Mouse (Mus musculus) thymus, adult 2 months (tissue): Measurements from ENCODE around the gene Crocc2. TPM values are rescaled to one million over a fixed set of nuclear protein-coding genes. Genes with fewer than 3 reads are reported as not detected.

Experiments used
- DNase-seq: peaks from one replicate; pipeline ENCODE4 v3.0.0; 2021
- H3K27ac ChIP-seq: fragments of 200-500 bp; 2 replicates; pipeline ENCODE4 v1.5.1; 2012; ENCODE audit warnings: low read length, control low read depth; ENCODE audit not compliant: control insufficient read depth, insufficient read depth
- H3K27me3 ChIP-seq: fragments of 200-500 bp; 2 replicates; pipeline ENCODE4 v1.6.1; 2012; ENCODE audit warnings: mild to moderate bottlenecking, low read length, moderate library complexity, mixed read lengths; ENCODE audit not compliant: control insufficient read depth, insufficient read depth
- H3K36me3 ChIP-seq: fragments of 200-500 bp; 2 replicates; pipeline ENCODE4 v1.6.1; 2012; ENCODE audit warnings: mild to moderate bottlenecking, low read length, moderate library complexity; ENCODE audit not compliant: control insufficient read depth, insufficient read depth
- H3K4me1 ChIP-seq: fragments of 200-500 bp; replicated peaks from 2 replicates; pipeline ENCODE4 v1.6.1; 2012; ENCODE audit warnings: low read length; ENCODE audit not compliant: control insufficient read depth, insufficient read depth
- H3K4me3 ChIP-seq: fragments of 200-500 bp; 2 replicates; pipeline ENCODE4 v1.5.1; 2012; ENCODE audit warnings: mild to moderate bottlenecking, low read length, control low read depth, moderate library complexity; ENCODE audit not compliant: control insufficient read depth, insufficient read depth
- CTCF ChIP-seq: fragments of 200-500 bp; IDR thresholded peaks from 2 replicates; pipeline ENCODE4 v1.5.1; 2012; ENCODE audit warnings: mild to moderate bottlenecking, control low read depth, low read length, moderate library complexity, borderline replicate concordance; ENCODE audit not compliant: control insufficient read depth, poor library complexity, insufficient read depth; ENCODE audit errors: extremely low read depth
- POLR2A ChIP-seq: fragments of 200-500 bp; IDR thresholded peaks from 2 replicates; pipeline ENCODE4 v1.6.1; 2012; ENCODE audit warnings: mild to moderate bottlenecking, low read length, control low read depth, moderate library complexity; ENCODE audit not compliant: control insufficient read depth, poor library complexity, insufficient read depth; ENCODE audit errors: extremely low read depth
- whole genome bisulfite sequencing: fragments of 180-500 bp; shearing (Covaris S2); methylation state at CpG from one replicate; pipeline ENCODE4 v1.1.7; 2018; 5-methylcytosine and 5-hydroxymethylcytosine counted together
- polyA plus RNA-seq: library from polyadenylated mRNA; depleted of rRNA; stranded (reverse); fragments of >200 nt; gene quantifications from 2 replicates; pipeline ENCODE4 v1.2.3, GENCODE M21; 2012; rRNA removed

Crocc2 gene
- polyA plus RNA-seq, 1 experiment = 0.34 TPM

DNA sequence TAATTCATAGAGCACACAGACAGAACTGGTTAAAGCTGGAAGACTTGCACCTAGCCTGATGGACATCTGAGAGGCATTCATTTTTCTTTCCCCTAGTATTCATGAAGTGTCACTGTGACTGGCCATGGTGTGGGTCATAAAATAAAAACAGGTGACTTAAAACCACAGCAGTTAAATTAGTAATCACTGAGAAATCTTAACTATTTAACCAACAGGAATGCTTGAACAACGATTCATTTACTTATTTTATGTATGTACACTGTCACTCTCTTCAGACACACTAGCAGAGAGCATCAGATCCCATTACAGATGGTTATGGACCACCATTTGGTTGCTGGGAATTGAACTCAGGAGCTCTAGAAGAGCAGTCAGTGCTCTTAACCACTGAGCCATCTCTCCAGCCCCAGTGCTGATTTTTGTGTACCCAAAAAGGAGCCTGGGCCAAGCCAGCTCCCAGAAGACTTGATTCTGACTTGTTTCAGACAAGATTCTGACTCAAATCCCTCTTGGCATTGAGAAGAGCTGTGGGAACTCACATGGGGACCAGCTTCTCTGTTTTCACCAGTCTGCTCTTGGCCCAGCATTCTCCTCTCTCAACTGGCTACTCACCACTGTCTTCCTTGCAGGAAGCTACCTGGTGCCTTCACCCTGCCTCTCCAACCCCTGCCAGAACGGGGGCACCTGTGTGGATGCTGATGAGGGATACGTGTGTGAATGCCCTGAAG lies 102.2 kb downstream of the Crocc2 start:
- 66% methylated on average over 3 of the region's 3 CpGs for WGBS
- H3K27me3 ChIP-seq = no peaks in the 10 kb centered on the region
- DNase-seq = no peak

DNA sequence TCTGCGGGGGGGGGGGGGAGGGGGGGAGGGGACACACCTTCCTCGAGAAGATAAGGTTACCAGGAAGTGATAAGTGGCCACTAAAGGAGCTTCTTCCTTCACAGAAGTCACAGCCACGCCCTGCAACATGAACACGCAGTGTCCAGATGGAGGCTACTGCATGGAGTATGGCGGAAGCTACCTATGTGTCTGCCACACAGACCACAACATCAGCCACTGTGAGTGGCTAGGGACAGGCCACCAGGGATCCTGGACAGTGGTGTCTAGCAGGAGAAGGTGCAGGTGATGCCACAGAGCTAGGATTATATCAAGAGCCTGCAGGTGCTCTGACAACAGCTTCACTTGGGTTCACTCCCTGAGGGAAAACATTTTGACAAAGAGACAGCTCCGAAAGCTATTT lies 103.2 kb downstream of the Crocc2 start:
- H3K36me3 ChIP-seq = no peaks in the 10 kb centered on the region
- 82% methylated on average over 6 of the region's 6 CpGs for WGBS
- DNase-seq = no peak

More for the DNA sequence above, 102.2 kb downstream of the Crocc2 start:
- Histone ChIP-seq H3K27ac (no peak overlapping the region), H3K4me1 (no peaks in the 10 kb centered on the region), H3K36me3 (no peaks in the 10 kb centered on the region), H3K4me3 (no peak overlapping the region)
- no peak for TF ChIP-seq CTCF
- no peak for TF ChIP-seq POLR2A

DNA sequence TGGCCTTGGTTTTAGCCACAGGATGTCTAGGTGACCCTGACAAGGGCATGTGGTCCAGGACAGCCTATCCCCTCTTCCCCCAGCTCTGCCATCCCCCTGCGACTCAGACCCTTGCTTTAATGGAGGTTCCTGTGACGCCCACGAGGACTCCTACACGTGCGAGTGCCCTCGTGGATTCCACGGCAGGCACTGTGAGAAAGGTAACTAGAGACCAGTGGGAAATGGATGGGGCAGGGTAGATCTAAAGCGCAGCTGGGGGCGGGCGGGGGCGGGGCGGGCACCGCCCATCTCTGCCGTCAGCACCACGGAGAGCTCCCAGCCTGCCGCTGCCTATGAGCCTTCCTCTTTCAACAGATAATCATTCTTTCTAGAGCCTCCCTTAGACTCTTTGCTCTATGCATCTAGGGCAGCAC lies 103.9 kb downstream of the Crocc2 start:
- WGBS = 6% methylated on average over 16 of the region's 16 CpGs

More for the DNA sequence above, 103.2 kb downstream of the Crocc2 start:
- no peak overlapping the region for H3K4me3 ChIP-seq
- H3K27me3 ChIP-seq = no peaks in the 10 kb centered on the region
- TF ChIP-seq POLR2A (no peak), CTCF (no peak)
- no peaks in the 10 kb centered on the region for H3K4me1 ChIP-seq
- H3K27ac ChIP-seq = no peak overlapping the region

DNA sequence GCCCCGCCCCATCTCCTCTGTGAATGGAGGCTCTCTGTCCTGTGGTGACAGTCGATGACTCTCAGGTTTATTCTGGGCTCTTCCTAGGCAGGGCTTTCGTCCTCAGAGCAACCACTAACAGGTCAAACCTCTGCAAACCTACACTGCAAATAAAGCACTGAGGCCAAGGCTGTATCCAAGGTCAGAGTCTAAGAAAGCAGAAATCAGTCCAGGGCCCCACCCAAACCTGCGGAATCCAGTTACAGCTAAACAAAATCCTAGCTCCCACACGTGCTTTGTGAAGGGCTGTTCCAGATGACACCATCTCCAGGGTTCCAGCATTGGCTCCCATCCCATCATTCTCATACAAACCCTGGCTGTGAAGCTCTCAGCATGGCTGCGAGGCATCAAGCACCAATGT lies 107.0 kb downstream of the Crocc2 start:
- Histone ChIP-seq H3K4me3 (no peak overlapping the region), H3K36me3 (no peaks in the 10 kb centered on the region), H3K4me1 (no peaks in the 10 kb centered on the region), H3K27ac (no peak overlapping the region), H3K27me3 (no peaks in the 10 kb centered on the region)
- no peak for DNase-seq
- TF ChIP-seq POLR2A (no peak), CTCF (no peak)
- WGBS = 77% methylated on average over 6 of the region's 6 CpGs

More for the DNA sequence above, 103.9 kb downstream of the Crocc2 start:
- DNase-seq = peak; percentile 45
- no peak overlapping the region for H3K27ac ChIP-seq
- no peaks in the 10 kb centered on the region for H3K27me3 ChIP-seq
- H3K4me3 ChIP-seq = no peak overlapping the region
- no peaks in the 10 kb centered on the region for H3K4me1 ChIP-seq
- TF ChIP-seq POLR2A (no peak), CTCF (no peak)
- H3K36me3 ChIP-seq = no peaks in the 10 kb centered on the region

DNA sequence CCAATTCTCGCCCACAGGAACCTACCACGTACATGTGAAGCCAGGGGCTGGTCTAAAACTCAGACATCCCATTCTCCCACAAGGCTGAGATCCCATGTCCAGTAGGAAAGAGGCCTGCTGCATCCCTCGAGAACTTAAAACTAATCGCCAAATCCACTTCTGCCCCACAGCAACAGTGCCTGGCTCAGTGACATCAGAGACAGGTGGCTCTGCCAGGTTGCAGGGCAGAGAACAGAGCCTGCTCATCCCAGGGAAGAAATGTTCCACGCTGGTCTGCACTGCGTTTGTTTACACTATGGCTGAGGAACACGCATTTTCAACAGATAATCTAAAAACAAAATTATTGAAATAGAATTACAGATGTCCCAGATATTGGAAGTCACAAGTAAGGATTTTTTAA lies 108.5 kb downstream of the Crocc2 start:
- H3K4me3 ChIP-seq = no peak overlapping the region
- H3K4me1 ChIP-seq = no peaks in the 10 kb centered on the region
- no peak for DNase-seq
- no peaks in the 10 kb centered on the region for H3K36me3 ChIP-seq
- H3K27me3 ChIP-seq = no peaks in the 10 kb centered on the region
- 83% methylated on average over 7 of the region's 7 CpGs for WGBS
- TF ChIP-seq CTCF = no peak
- TF ChIP-seq POLR2A = no peak
- no peak overlapping the region for H3K27ac ChIP-seq

Other genes starting within 250 kb of the Crocc2 start
- gene Capn10, start 234.3 kb upstream of the Crocc2 start, polyA plus RNA-seq = 39.9 and 42.5 TPM in 2 replicates
- gene Gpr35, start 217.9 kb upstream of the Crocc2 start, polyA plus RNA-seq = 6.0 and 8.9 TPM in 2 replicates
- gene Aqp12, start 162.4 kb upstream of the Crocc2 start, polyA plus RNA-seq = 0.19 and 0.42 TPM in 2 replicates
- 1.8 and 2.0 TPM in 2 replicates for gene Kif1a, start 66.8 kb upstream of the Crocc2 start, polyA plus RNA-seq
- gene Agxt, start 33.5 kb upstream of the Crocc2 start, polyA plus RNA-seq = 0.23 and 0.78 TPM in 2 replicates
- 0.68 and 0.88 TPM in 2 replicates for gene 2310007B03Rik, start 7.8 kb upstream of the Crocc2 start, polyA plus RNA-seq
- gene Sned1, start 67.1 kb downstream of the Crocc2 start, polyA plus RNA-seq = 3.1 and 3.8 TPM in 2 replicates
- 11.1 and 11.6 TPM in 2 replicates for gene Mterf4, start 137.2 kb downstream of the Crocc2 start, polyA plus RNA-seq
- gene Ppp1r7, start 174.1 kb downstream of the Crocc2 start, polyA plus RNA-seq = 6.0 and 6.4 TPM in 2 replicates
- gene Pask, start 174.8 kb downstream of the Crocc2 start, polyA plus RNA-seq = 9.4 and 12.8 TPM in 2 replicates
- 1.1 and 2.0 TPM in 2 replicates for gene Ano7, start 205.2 kb downstream of the Crocc2 start, polyA plus RNA-seq